In the genomic region with DNA sequence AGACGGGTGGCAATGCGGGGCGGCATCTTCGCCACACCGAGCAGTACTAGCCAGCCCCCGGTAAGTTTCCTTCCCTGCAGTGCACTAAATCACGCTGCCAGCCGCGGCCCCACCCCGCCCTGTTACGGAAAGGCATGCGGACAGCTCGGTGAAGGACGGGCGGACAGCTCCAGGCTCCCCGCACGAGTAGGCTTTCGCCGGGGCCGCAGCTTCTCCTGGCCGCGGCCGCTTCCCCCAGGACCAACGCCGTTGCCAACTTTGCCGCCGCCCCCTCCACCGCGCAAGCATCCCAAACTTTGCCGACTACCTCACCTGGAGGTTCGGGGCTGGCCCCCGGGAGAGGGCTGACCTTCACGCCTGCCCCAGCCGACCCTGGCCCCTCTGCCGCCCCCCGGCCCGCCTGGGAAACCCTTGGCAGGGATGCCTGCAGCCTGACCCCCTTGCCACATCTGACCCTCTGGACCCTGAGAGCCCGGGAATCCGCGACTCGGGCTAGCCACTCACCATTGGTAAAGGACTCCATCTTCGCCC, we compare ENCODE assay signal across 8 mouse cellular contexts. TPM values are rescaled to one million over a fixed set of nuclear protein-coding genes. Genes with fewer than 3 reads are reported as not detected.
DNase-seq lines count a peak whose midpoint lies in the region; ATAC-seq lines count a peak whose summit lies in the region.

No protein-coding gene starts in this region.

- no peak for ATAC-seq in embryonic facial prominence, embryonic 14.5 days (ENCODE audit: low read depth)
- ATAC-seq in heart, embryonic 15.5 days (replicated peaks; ENCODE audit: insufficient number of reproducible peaks, insufficient read depth, low FRiP score, low read depth), result peak; percentile 5

- H3K4me1 ChIP-seq in embryonic facial prominence, embryonic 14.5 days (ENCODE audit: control insufficient read depth, insufficient read depth, low read length), result peaks cover 15% of the 10 kb centered on the region
- peaks cover 15% of the 10 kb centered on the region for H3K4me1 ChIP-seq in heart, embryonic 15.5 days (replicated peaks)

- peak overlapping the region; percentile 97 for H3K9ac ChIP-seq in embryonic facial prominence, embryonic 14.5 days (ENCODE audit: low read depth, low read length)
- H3K9ac ChIP-seq in heart, embryonic 15.5 days, result peak overlapping the region; percentile 98

- WGBS in embryonic facial prominence, embryonic 14.5 days, result 1% methylated on average over 23 of the region's 42 CpGs
- under 1% methylated on average over 42 of the region's 42 CpGs for WGBS in heart, embryonic 15.5 days

- DNase-seq in B cell, adult 2 months, result peak; percentile 67 to 71
- DNase-seq in NIH3T3 (ENCODE audit: low read depth), result peak; percentile 74
- DNase-seq in embryonic facial prominence, embryonic 14.5 days (ENCODE audit: low spot score), result peak; percentile 47
- DNase-seq in kidney, postnatal 25 days, result peak; percentile 74 to 87
- DNase-seq in lung, postnatal 14 days, result peak; percentile 72
- DNase-seq in right cerebral cortex, adult 2 months (ENCODE audit: low spot score in 2 of 2), result peak; percentile 54 to 57
- no peak for DNase-seq in retina, postnatal 1 day

- H3K4me3 ChIP-seq in embryonic facial prominence, embryonic 14.5 days (ENCODE audit: low read depth, low read length), result peak overlapping the region; percentile 99
- H3K4me3 ChIP-seq in heart, embryonic 15.5 days, result peak overlapping the region; percentile 98

- H3K27ac ChIP-seq in embryonic facial prominence, embryonic 14.5 days (replicated peaks; ENCODE audit: low read depth, low read length), result peak overlapping the region; percentile 100
- peak overlapping the region; percentile 100 for H3K27ac ChIP-seq in heart, embryonic 15.5 days

- peak overlapping the region; percentile 76 for H3K4me2 ChIP-seq in embryonic facial prominence, embryonic 14.5 days (ENCODE audit: low read depth, low read length)
- H3K4me2 ChIP-seq in heart, embryonic 15.5 days, result peak overlapping the region; percentile 74

- no peaks in the 10 kb centered on the region for H3K36me3 ChIP-seq in embryonic facial prominence, embryonic 14.5 days (ENCODE audit: control insufficient read depth, insufficient read depth, low read length)
- H3K36me3 ChIP-seq in heart, embryonic 15.5 days, result no peaks in the 10 kb centered on the region

- H3K27me3 ChIP-seq in embryonic facial prominence, embryonic 14.5 days (replicated peaks; ENCODE audit: control insufficient read depth, insufficient read depth, low read length), result no peaks in the 10 kb centered on the region
- no peaks in the 10 kb centered on the region for H3K27me3 ChIP-seq in heart, embryonic 15.5 days

- H3K9me3 ChIP-seq in embryonic facial prominence, embryonic 14.5 days (ENCODE audit: control insufficient read depth, low read length), result no peaks in the 10 kb centered on the region
- no peaks in the 10 kb centered on the region for H3K9me3 ChIP-seq in heart, embryonic 15.5 days (replicated peaks)

RNA-seq across cellular contexts. Expression of gene Lnpep, which starts 0.9 kb away (rescaled TPM):
- 8.8 and 9.4 TPM in 2 replicates for polyA plus RNA-seq in embryonic facial prominence, embryonic 14.5 days (2014; fragmentation: Nextera tagmentation; extraction: Ambion mirVana)
- 11.0 and 12.3 TPM in 2 replicates for polyA plus RNA-seq in heart, embryonic 15.5 days (2015; fragmentation: Nextera tagmentation; extraction: Ambion mirVana)
